Comparison of ENCODE assay signal across 16 mouse cellular contexts in the genomic region with DNA sequence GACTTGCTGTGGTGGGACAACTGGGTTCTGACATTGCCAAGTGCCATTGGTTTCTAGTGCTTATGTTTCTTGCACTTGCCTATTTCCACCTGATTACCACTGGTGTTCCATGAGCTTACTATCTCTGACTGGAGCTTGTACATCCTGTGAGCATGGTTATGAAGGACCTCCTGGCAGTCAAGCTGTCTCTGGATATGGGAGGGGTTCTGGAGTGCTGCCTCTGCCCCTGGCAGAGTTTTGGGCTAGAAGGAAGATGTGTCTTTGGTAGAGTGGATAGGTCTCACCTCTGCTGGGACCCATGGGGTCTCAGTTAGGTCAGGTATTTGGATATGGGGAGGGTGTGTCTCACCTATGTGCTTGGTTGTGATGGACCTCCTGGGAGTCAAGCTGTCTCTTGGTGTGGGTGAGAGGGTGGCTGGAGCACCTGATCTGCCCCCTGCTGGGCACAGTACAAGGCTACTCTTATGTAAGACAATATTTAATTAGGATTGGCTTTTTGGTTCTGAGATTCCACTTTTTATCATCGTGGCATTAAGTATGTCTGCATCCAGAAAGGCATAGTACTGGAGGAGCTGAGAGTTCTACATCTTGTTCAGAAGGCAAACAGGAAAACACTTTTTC. TPM values are rescaled to one million over a fixed set of nuclear protein-coding genes. Genes with fewer than 3 reads are reported as not detected.
DNase-seq lines count a peak whose midpoint lies in the region; ATAC-seq lines count a peak whose summit lies in the region.
"Had no signal": no experiment of that assay in that cellular context is flagged by ENCODE, and none has a peak within 500 bp of the region (broad histone marks: within the 10 kb centered on the region; RNA-seq: fewer than 3 reads in every experiment).

No protein-coding gene starts in this region.

- H3K4me2 ChIP-seq in midbrain, embryonic 11.5 days: no peak overlapping the region
- H3K4me2 ChIP-seq: forebrain, embryonic 13.5 days; limb, embryonic 15.5 days; midbrain, embryonic 13.5 days; neural tube, embryonic 13.5 days had no signal

- H3K27ac ChIP-seq in midbrain, embryonic 11.5 days (ENCODE audit: low read depth, low read length): no peak overlapping the region
- H3K27ac ChIP-seq: forebrain, embryonic 13.5 days; limb, embryonic 15.5 days; midbrain, embryonic 13.5 days; neural tube, embryonic 13.5 days had no signal

- H3K27me3 ChIP-seq in midbrain, embryonic 11.5 days (ENCODE audit: control insufficient read depth, insufficient read depth, low read length): no peaks in the 10 kb centered on the region
- H3K27me3 ChIP-seq: forebrain, embryonic 13.5 days; limb, embryonic 15.5 days; midbrain, embryonic 13.5 days; neural tube, embryonic 13.5 days had no signal

- 82% methylated on average over 1 of the region's 1 CpGs for WGBS in midbrain, embryonic 11.5 days

- H3K36me3 ChIP-seq in midbrain, embryonic 11.5 days (ENCODE audit: control insufficient read depth, insufficient read depth, low read length): no peaks in the 10 kb centered on the region
- H3K36me3 ChIP-seq: limb, embryonic 15.5 days; midbrain, embryonic 13.5 days; neural tube, embryonic 13.5 days had no signal

- no peak overlapping the region for H3K4me3 ChIP-seq in midbrain, embryonic 11.5 days (ENCODE audit: low read depth, low read length)
- H3K4me3 ChIP-seq: forebrain, embryonic 13.5 days; limb, embryonic 15.5 days; midbrain, embryonic 13.5 days; neural tube, embryonic 13.5 days had no signal

- peak; percentile 99 for ATAC-seq in erythroblast, adult 5-6 weeks (replicated peaks; ENCODE audit: low FRiP score, poor library complexity, severe bottlenecking)
- ATAC-seq in megakaryocyte progenitor cell, adult 5-6 weeks (replicated peaks; ENCODE audit: poor library complexity): peak; percentile 85
- no peak for ATAC-seq in midbrain, embryonic 11.5 days (ENCODE audit: low FRiP score)
- ATAC-seq: forebrain, embryonic 13.5 days; midbrain, embryonic 13.5 days had no signal

- no peak overlapping the region for H3K9ac ChIP-seq in midbrain, embryonic 11.5 days (ENCODE audit: low read length)
- H3K9ac ChIP-seq: forebrain, embryonic 13.5 days; limb, embryonic 15.5 days; midbrain, embryonic 13.5 days; neural tube, embryonic 13.5 days had no signal

- H3K4me1 ChIP-seq in midbrain, embryonic 11.5 days (ENCODE audit: control insufficient read depth, insufficient read depth, low read length): no peaks in the 10 kb centered on the region
- H3K4me1 ChIP-seq: forebrain, embryonic 13.5 days; limb, embryonic 15.5 days; midbrain, embryonic 13.5 days; neural tube, embryonic 13.5 days had no signal

- DNase-seq in ovary, postnatal 36 days (ENCODE audit: low spot score): peak; percentile 7
- no peak for DNase-seq in ovary, adult 18-20 months (ENCODE audit: low spot score)
- DNase-seq in midbrain, embryonic 11.5 days (ENCODE audit: low spot score, missing footprints): no peak
- DNase-seq in layer of hippocampus, adult 9-10 months (ENCODE audit: low spot score): no peak
- no peak for DNase-seq in MN1 (ENCODE audit: low spot score)
- DNase-seq: adrenal gland, adult 2 months; cerebellum, adult 8-10 months; kidney, adult 9 months had no signal

- H3K9me3 ChIP-seq in midbrain, embryonic 11.5 days (ENCODE audit: control insufficient read depth, low read length): no peaks in the 10 kb centered on the region
- H3K9me3 ChIP-seq: forebrain, embryonic 13.5 days; limb, embryonic 15.5 days; midbrain, embryonic 13.5 days; neural tube, embryonic 13.5 days had no signal

RNA-seq across cellular contexts. Expression of a gene that starts 24.0 kb away (rescaled TPM):
- 2,664 and 2,909 TPM in 2 replicates for total RNA-seq in erythroblast, adult 5-6 weeks (2015; ENCODE audit: low replicate concordance)
- 999 and 1,312 TPM in 2 replicates for total RNA-seq in erythroblast, adult 5-6 weeks (2017; ENCODE audit: low replicate concordance)
- total RNA-seq in megakaryocyte progenitor cell, adult 5-6 weeks (2015): 15.2 and 34.6 TPM in 2 replicates
- 4.7 and 9.3 TPM in 2 replicates for total RNA-seq in megakaryocyte progenitor cell, adult 5-6 weeks (2017)
- polyA plus RNA-seq in midbrain, embryonic 11.5 days (2014; fragmentation: Nextera tagmentation; extraction: Ambion mirVana): 11.0 and 11.7 TPM in 2 replicates
- polyA plus RNA-seq: adrenal gland, adult 2 months had no signal

RNA-seq across cellular contexts. Expression of a gene that starts 43.9 kb away (rescaled TPM):
- not detected in 2 replicates for total RNA-seq in erythroblast, adult 5-6 weeks (2015; ENCODE audit: low replicate concordance)
- 2.6 TPM in 1 of 2 replicates, not detected in the other for total RNA-seq in erythroblast, adult 5-6 weeks (2017; ENCODE audit: low replicate concordance)
- not detected in 2 replicates for total RNA-seq in megakaryocyte progenitor cell, adult 5-6 weeks (2015)
- total RNA-seq in megakaryocyte progenitor cell, adult 5-6 weeks (2017): not detected in 2 replicates
- polyA plus RNA-seq in midbrain, embryonic 11.5 days (2014; fragmentation: Nextera tagmentation; extraction: Ambion mirVana): not detected in 2 replicates
- total RNA-seq: adrenal gland, adult 2 months; heart, postnatal 25 days had no signal
- polyA plus RNA-seq: adrenal gland, adult 2 months; embryonic facial prominence, embryonic 11.5 days; forebrain, embryonic 13.5 days; limb, embryonic 15.5 days; midbrain, embryonic 13.5 days; neural tube, embryonic 13.5 days had no signal

RNA-seq across cellular contexts. Expression of a gene that starts 46.9 kb away (rescaled TPM):
- not detected in 2 replicates for total RNA-seq in erythroblast, adult 5-6 weeks (2015; ENCODE audit: low replicate concordance)
- total RNA-seq in erythroblast, adult 5-6 weeks (2017; ENCODE audit: low replicate concordance): 0.28 TPM in 1 of 2 replicates, not detected in the other
- total RNA-seq in megakaryocyte progenitor cell, adult 5-6 weeks (2015): not detected in 2 replicates
- total RNA-seq in megakaryocyte progenitor cell, adult 5-6 weeks (2017): not detected in 2 replicates
- not detected in 2 replicates for polyA plus RNA-seq in midbrain, embryonic 11.5 days (2014; fragmentation: Nextera tagmentation; extraction: Ambion mirVana)
- total RNA-seq: adrenal gland, adult 2 months; heart, postnatal 25 days had no signal
- polyA plus RNA-seq: adrenal gland, adult 2 months; embryonic facial prominence, embryonic 11.5 days; forebrain, embryonic 13.5 days; limb, embryonic 15.5 days; midbrain, embryonic 13.5 days; neural tube, embryonic 13.5 days had no signal

RNA-seq across cellular contexts. Expression of a gene that starts 47.5 kb away (rescaled TPM):
- total RNA-seq in erythroblast, adult 5-6 weeks (2015; ENCODE audit: low replicate concordance): 2.5 and 5.0 TPM in 2 replicates
- total RNA-seq in erythroblast, adult 5-6 weeks (2017; ENCODE audit: low replicate concordance): 3.2 and 4.5 TPM in 2 replicates
- total RNA-seq in megakaryocyte progenitor cell, adult 5-6 weeks (2015): 0.10 TPM in 1 of 2 replicates, not detected in the other
- total RNA-seq in megakaryocyte progenitor cell, adult 5-6 weeks (2017): not detected in 2 replicates
- not detected in 2 replicates for polyA plus RNA-seq in midbrain, embryonic 11.5 days (2014; fragmentation: Nextera tagmentation; extraction: Ambion mirVana)
- total RNA-seq: adrenal gland, adult 2 months; heart, postnatal 25 days had no signal
- polyA plus RNA-seq: adrenal gland, adult 2 months; embryonic facial prominence, embryonic 11.5 days; forebrain, embryonic 13.5 days; limb, embryonic 15.5 days; midbrain, embryonic 13.5 days; neural tube, embryonic 13.5 days had no signal

Comparison
In these comparisons a context has a peak if more than half of its experiments do, and no peak if none do; other contexts are left out.
1. RNA of a gene that starts 24.0 kb away (total RNA-seq): 999 to 2,909 TPM in erythroblast, adult 5-6 weeks; 4.7 to 34.6 TPM in megakaryocyte progenitor cell, adult 5-6 weeks; every median in the first group is over 10 times any median in the second.